26 mouse cellular contexts compared by ENCODE assay signal in the genomic region with DNA sequence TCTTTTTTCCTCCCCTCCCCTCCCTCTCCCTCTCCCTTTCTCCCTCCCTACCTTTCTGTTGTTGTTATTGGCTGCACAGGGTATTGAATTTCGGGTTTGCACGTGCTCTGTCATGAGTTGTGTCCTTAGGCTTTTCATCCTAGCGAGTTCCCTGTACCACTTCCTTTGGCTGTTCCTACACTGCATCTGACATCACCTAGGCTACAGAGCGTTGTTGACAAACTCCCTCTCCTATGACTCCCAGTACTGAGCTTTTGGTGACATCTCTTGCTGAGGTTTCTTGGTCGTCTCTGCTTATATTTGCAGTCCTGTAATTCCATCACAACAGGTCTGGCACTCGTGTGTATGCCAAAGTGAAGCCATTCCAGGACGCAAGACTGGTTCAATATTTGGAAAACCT.
"Had no signal": no experiment of that assay in that cellular context is flagged by ENCODE, and none has a peak within 500 bp of the region (broad histone marks: within the 10 kb centered on the region; RNA-seq: fewer than 3 reads in every experiment).

No protein-coding gene starts in this region.

- DNase-seq: forebrain, postnatal 0 days; gastrocnemius, postnatal 10 days; gastrocnemius, postnatal 25 days; heart, postnatal 14 days; heart, postnatal 36 days; kidney, adult 11 months; kidney, adult 2 months; kidney, adult 9 months; kidney, postnatal 14 days; kidney, postnatal 36 days; layer of hippocampus, postnatal 36 days; left cerebral cortex, postnatal 4 days; liver, embryonic 13.5 days had no signal

- H3K36me3 ChIP-seq: heart, embryonic 15.5 days; hindbrain, embryonic 13.5 days; hindbrain, embryonic 15.5 days; limb, embryonic 15.5 days; liver, embryonic 13.5 days; liver, embryonic 15.5 days had no signal

- H3K9me3 ChIP-seq: heart, embryonic 13.5 days; heart, embryonic 15.5 days; hindbrain, embryonic 13.5 days; hindbrain, embryonic 15.5 days; kidney, embryonic 15.5 days; limb, embryonic 13.5 days; limb, embryonic 15.5 days; liver, embryonic 13.5 days; liver, embryonic 15.5 days had no signal

- H3K4me3 ChIP-seq: heart, adult 2 months; heart, embryonic 13.5 days; heart, embryonic 15.5 days; hindbrain, embryonic 13.5 days; hindbrain, embryonic 15.5 days; kidney, embryonic 15.5 days; limb, embryonic 13.5 days; limb, embryonic 15.5 days; liver, embryonic 13.5 days; liver, embryonic 15.5 days had no signal

- H3K4me2 ChIP-seq: heart, embryonic 11.5 days; heart, embryonic 13.5 days; heart, embryonic 15.5 days; hindbrain, embryonic 13.5 days; hindbrain, embryonic 15.5 days; kidney, embryonic 15.5 days; limb, embryonic 13.5 days; limb, embryonic 15.5 days; liver, embryonic 13.5 days; liver, embryonic 15.5 days had no signal

- H3K27ac ChIP-seq: heart, adult 2 months; heart, embryonic 13.5 days; heart, embryonic 15.5 days; hindbrain, embryonic 13.5 days; hindbrain, embryonic 15.5 days; hindbrain, postnatal 0 days; kidney, embryonic 15.5 days; kidney, postnatal 0 days; limb, embryonic 13.5 days; limb, embryonic 15.5 days; liver, embryonic 13.5 days; liver, embryonic 15.5 days had no signal

- ATAC-seq: forebrain, postnatal 0 days; hindbrain, postnatal 0 days; intestine, embryonic 16.5 days had no signal

- H3K27me3 ChIP-seq: heart, embryonic 13.5 days; heart, embryonic 15.5 days; hindbrain, embryonic 13.5 days; hindbrain, embryonic 15.5 days; kidney, embryonic 15.5 days; limb, embryonic 13.5 days; limb, embryonic 15.5 days had no signal

- H3K9ac ChIP-seq: forebrain, postnatal 0 days; heart, embryonic 13.5 days; heart, embryonic 15.5 days; hindbrain, embryonic 13.5 days; hindbrain, embryonic 15.5 days; kidney, embryonic 15.5 days; limb, embryonic 13.5 days; limb, embryonic 15.5 days; liver, embryonic 13.5 days; liver, embryonic 15.5 days had no signal
